Mouse (Mus musculus) hindbrain, postnatal 0 days (tissue): Measurements from ENCODE around the gene Taok1. TPM values are rescaled to one million over a fixed set of nuclear protein-coding genes. Genes with fewer than 3 reads are reported as not detected.

ENCODE experiments used
- ATAC-seq: fragments of 200-750 bp; cut with Nextera tagmentation; 2 replicates; pipeline ENCODE4 v1.8.0; 2017; ENCODE audit warnings: mild to moderate bottlenecking, moderate TSS enrichment, moderate library complexity
- DNase-seq: peaks from one replicate; pipeline ENCODE4 v3.0.0-alpha.2; 2015; ENCODE audit warnings: low spot score
- H3K27ac ChIP-seq: fragments of 300-500 bp; sonication (generic); 2 replicates; pipeline ENCODE4 v1.5.1; 2014; ENCODE audit warnings: mild to moderate bottlenecking
- H3K27me3 ChIP-seq: fragments of 300-500 bp; sonication (generic); 2 replicates; pipeline ENCODE4 v1.6.1; 2014; ENCODE audit warnings: low read length, mixed read lengths; ENCODE audit not compliant: insufficient read depth
- H3K36me3 ChIP-seq: fragments of 300-500 bp; sonication (generic); 2 replicates; pipeline ENCODE4 v1.6.1; 2014; ENCODE audit warnings: low read length, mixed read lengths; ENCODE audit not compliant: insufficient read depth
- H3K4me1 ChIP-seq: fragments of 300-500 bp; sonication (generic); 2 replicates; pipeline ENCODE4 v1.6.1; 2014; ENCODE audit warnings: antibody characterized with exemption, low read length, mixed read lengths; ENCODE audit not compliant: insufficient read depth
- H3K4me2 ChIP-seq: fragments of 300-500 bp; sonication (generic); 2 replicates; pipeline ENCODE4 v1.6.1; 2014; ENCODE audit warnings: low read depth, mild to moderate bottlenecking, low read length, moderate library complexity, mixed read lengths
- H3K4me3 ChIP-seq: fragments of 300-500 bp; sonication (generic); 2 replicates; pipeline ENCODE4 v1.5.1; 2014; ENCODE audit warnings: low read length
- H3K9ac ChIP-seq: fragments of 300-500 bp; sonication (generic); replicated peaks from 2 replicates; pipeline ENCODE4 v1.6.1; 2014; ENCODE audit warnings: mild to moderate bottlenecking, low read length, moderate library complexity, mixed read lengths
- H3K9me3 ChIP-seq: fragments of 300-500 bp; sonication (generic); 2 replicates; pipeline ENCODE4 v1.6.1; 2016; ENCODE audit warnings: low read length, mixed read lengths
- CTCF ChIP-seq: IDR thresholded peaks from 2 replicates; pipeline ENCODE4 v1.5.1; 2016; ENCODE audit warnings: antibody characterized with exemption, control low read depth, low read depth
- WGBS: fragments of 180-500 bp; shearing (Covaris S2); extraction: QIAGEN DNeasy Blood & Tissue Kit; methylation state at CpG from one replicate; pipeline ENCODE4 v1.1.7; 2014; 5-methylcytosine and 5-hydroxymethylcytosine counted together
- polyA plus RNA-seq: library from polyadenylated mRNA; unstranded; fragments of >200 nt; fragmentation: Nextera tagmentation; extraction: Ambion mirVana; gene quantifications from 2 replicates; pipeline ENCODE4 v1.2.1, GENCODE M21; 2015
- total RNA-seq: library from RNA; depleted of rRNA; stranded (reverse); fragments of >200 nt; gene quantifications from 2 replicates; pipeline ENCODE4 v1.2.3, GENCODE M21; 2014

Taok1 gene
- total and polyA plus RNA-seq, 2 experiments from 2014 or later = 27.1 to 50.6 TPM

DNA sequence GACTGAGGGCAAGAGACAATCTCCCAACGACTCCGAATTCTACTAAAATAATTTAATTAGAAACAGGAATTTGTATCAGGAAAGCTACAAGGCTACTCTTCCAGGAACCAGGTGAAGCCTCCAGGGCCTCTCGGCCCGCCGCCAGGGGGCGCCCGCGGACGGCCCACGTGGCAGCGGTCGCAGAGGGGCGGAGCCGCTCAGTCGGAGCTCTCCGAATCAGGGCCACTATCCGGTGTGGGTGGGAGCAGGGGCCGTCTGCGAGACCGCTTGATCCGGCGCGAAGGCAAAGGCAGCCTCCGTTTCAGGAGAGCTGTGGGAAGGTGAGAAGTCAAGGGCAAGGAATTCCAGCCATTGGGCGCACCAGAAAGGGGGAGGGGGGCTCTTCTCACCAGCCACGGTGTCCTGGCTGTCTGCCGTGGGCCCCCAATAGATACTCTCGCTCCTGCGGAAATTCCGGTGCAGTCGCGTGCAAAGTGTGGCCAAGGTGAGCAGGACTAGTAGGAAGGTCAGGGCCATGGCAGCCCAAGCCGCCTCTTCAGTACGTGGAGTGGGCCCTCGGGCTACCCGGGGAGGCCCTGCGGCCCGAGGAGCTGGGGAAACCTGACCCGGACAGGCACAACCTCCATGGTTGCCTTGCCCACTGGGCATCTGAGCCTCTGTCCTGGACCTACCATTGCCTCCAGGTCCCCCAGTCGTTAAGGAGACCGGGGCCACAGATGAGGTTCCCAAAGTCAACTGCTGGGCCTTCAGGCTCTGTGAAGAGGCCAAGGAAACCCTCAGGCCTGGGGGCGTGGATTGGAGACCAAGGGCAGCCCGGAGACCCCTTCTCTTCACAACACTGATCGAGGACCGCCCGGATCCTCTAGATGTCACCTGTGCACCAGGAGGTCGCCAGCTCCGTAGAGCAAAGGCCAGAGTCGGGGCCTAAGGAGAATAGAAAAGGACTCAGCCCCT lies 99.3 kb downstream of the Taok1 start:
- 21% methylated on average over 49 of the region's 49 CpGs for WGBS
- Histone ChIP-seq H3K4me2 (peak overlapping the region; percentile 63), H3K27me3 (no peaks in the 10 kb centered on the region), H3K36me3 (peaks cover 38% of the 10 kb centered on the region), H3K27ac (peak overlapping the region; percentile 4; the same call in 1 of the 2 replicates), H3K9me3 (no peaks in the 10 kb centered on the region), H3K4me1 (peaks cover 5% of the 10 kb centered on the region; the same call in 1 of the 2 replicates), H3K4me3 (peak overlapping the region; percentile 31), H3K9ac (peak overlapping the region; percentile 46)
- DNase-seq (peak; percentile 92), ATAC-seq (peak; percentile 79)
- peak; percentile 65 for TF ChIP-seq CTCF

DNA sequence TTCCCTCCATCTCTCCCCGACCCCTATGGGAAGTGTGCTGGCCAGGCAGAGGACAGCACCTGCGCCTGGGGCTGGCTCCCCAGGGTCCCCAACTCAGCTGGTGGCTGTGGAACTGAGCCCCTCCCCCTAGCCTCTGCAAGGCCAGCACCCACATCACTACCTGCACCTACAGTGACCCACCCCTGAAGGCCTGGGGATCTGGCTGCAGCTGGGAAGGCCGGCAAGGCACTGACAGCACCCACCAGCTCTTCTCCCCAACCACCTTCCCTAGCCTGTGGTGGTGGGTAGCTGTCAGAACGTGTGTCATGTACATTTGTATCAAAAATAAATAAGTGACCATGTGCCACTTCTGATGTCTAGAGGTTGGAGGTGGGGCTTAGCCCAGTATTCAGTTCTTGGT lies 100.2 kb downstream of the Taok1 start:
- peaks cover 46% of the 10 kb centered on the region for H3K36me3 ChIP-seq
- no peaks in the 10 kb centered on the region for H3K9me3 ChIP-seq
- H3K27ac ChIP-seq = peak overlapping the region; percentile 4; the same call in 1 of the 2 replicates
- H3K4me3 ChIP-seq = no peak overlapping the region
- no peak for TF ChIP-seq CTCF
- H3K27me3 ChIP-seq = no peaks in the 10 kb centered on the region
- 68% methylated on average over 4 of the region's 4 CpGs for WGBS
- H3K9ac ChIP-seq = no peak overlapping the region
- ATAC-seq (0 out of 2 replicates have a peak, but pooled peaks have one; percentile 5), DNase-seq (no peak)
- H3K4me2 ChIP-seq = no peak overlapping the region
- H3K4me1 ChIP-seq = peaks cover 5% of the 10 kb centered on the region; the same call in 1 of the 2 replicates

DNA sequence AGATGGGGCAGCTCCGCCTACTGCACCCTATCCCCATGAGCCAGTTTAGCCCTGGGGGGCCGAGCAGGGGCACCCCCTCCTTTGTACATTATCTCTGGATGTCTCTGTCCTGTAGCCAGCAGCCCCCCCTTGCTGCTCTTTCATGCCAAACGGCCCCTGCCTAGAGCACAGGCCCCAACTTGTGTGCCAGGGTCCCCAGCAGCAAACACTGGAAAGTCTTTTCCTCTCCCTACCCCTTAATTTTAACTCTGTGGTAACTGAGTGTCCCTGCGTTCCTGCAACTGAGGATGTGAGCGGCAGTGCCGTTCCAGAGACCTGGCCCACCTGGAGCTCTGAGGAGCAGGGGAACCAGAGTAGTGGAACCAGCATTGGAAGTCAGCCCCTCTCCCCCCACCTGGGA lies 100.7 kb downstream of the Taok1 start:
- 78% methylated on average over 6 of the region's 6 CpGs for WGBS
- Histone ChIP-seq H3K27me3 (no peaks in the 10 kb centered on the region), H3K36me3 (peaks cover 46% of the 10 kb centered on the region), H3K9ac (no peak overlapping the region), H3K4me2 (no peak overlapping the region), H3K4me1 (peaks cover 5% of the 10 kb centered on the region; the same call in 1 of the 2 replicates), H3K4me3 (no peak overlapping the region), H3K27ac (no peak overlapping the region), H3K9me3 (no peaks in the 10 kb centered on the region)
- DNase-seq (no peak), ATAC-seq (no peak)
- TF ChIP-seq CTCF = no peak

DNA sequence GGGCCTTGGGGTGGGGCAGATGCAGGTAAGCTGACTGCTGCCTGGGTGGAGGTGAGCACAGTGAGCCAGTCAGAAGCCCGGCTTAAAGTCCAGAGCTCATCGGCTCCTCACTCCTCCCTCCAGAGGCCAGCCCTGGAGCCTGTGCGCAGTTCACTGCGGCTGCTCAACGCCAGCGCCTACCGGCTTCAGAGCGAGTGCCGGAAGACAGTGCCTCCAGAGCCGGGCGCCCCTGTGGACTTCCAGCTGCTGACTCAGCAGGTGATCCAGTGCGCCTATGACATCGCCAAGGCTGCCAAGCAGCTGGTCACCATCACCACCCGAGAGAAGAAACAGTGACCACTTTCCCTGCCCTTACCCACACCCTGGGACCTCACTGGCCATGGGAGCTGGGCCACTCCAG lies 101.3 kb downstream of the Taok1 start:
- Histone ChIP-seq H3K36me3 (peaks cover 46% of the 10 kb centered on the region), H3K9me3 (no peaks in the 10 kb centered on the region), H3K9ac (no peak overlapping the region), H3K4me2 (no peak overlapping the region), H3K4me3 (no peak overlapping the region), H3K27me3 (no peaks in the 10 kb centered on the region), H3K27ac (no peak overlapping the region), H3K4me1 (peaks cover 5% of the 10 kb centered on the region; the same call in 1 of the 2 replicates)
- no peak for ATAC-seq
- TF ChIP-seq CTCF = no peak
- no peak for DNase-seq
- 81% methylated on average over 14 of the region's 14 CpGs for WGBS

DNA sequence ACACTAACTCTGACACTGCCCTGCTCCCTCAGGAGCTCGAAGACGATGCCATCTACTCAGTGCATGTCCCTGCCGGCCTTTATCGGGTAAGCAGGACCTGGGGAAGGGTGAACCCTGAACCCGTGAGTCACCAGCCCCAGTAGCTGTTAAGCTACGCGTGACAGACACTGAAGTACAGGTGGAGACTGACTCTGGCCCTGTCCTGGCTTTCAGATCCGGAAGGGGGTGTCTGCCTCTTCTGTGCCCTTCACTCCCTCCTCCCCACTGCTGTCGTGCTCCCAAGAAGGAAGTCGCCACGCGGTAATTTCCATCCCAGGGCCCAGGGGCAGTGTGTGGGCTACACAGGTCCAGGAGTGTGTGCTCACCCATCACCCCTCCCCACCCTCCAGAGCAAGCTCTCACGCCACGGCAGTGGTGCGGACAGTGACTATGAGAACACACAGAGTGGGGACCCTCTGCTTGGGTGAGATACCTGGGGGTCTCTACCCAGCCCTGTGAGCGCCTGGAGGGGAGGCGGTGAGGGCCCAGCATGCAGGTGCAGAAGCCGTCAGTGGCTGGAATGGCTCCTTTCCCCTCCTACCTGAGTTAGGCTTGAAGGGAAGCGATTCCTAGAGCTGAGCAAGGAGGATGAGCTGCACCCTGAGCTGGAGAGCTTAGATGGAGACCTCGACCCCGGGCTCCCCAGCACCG lies 102.2 kb downstream of the Taok1 start:
- no peaks in the 10 kb centered on the region for H3K9me3 ChIP-seq

DNA sequence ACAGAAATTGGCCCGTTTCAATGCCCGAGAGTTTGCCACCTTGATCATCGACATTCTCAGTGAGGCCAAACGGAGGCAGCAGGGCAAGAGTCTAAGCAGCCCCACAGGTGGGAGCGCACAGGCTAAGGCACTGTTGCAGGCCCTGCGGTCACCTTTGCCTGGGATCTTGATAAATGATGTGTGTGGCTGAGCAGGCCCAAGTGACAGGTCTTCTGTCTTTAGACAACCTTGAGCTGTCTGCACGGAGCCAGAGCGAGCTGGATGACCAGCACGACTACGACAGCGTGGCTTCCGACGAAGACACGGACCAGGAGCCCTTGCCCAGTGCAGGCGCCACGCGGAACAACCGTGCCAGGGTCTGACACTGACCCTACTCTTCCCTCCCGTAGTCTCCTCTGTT lies 103.2 kb downstream of the Taok1 start:
- no peak for DNase-seq
- Histone ChIP-seq H3K36me3 (peaks cover 53% of the 10 kb centered on the region), H3K27ac (no peak overlapping the region), H3K27me3 (no peaks in the 10 kb centered on the region), H3K4me3 (no peak overlapping the region), H3K9me3 (no peaks in the 10 kb centered on the region), H3K4me1 (peaks cover 9% of the 10 kb centered on the region; the same call in 1 of the 2 replicates), H3K9ac (no peak overlapping the region), H3K4me2 (no peak overlapping the region)
- no peak for TF ChIP-seq CTCF
- 91% methylated on average over 19 of the region's 19 CpGs for WGBS
- ATAC-seq = no peak

More for the DNA sequence above, 102.2 kb downstream of the Taok1 start:
- 90% methylated on average over 22 of the region's 22 CpGs for WGBS
- no peak for DNase-seq
- Histone ChIP-seq H3K4me3 (no peak overlapping the region), H3K9ac (no peak overlapping the region), H3K27ac (no peak overlapping the region), H3K4me2 (no peak overlapping the region), H3K27me3 (no peaks in the 10 kb centered on the region), H3K4me1 (peaks cover 9% of the 10 kb centered on the region; the same call in 1 of the 2 replicates), H3K36me3 (peaks cover 46% of the 10 kb centered on the region)
- ATAC-seq = no peak
- no peak for TF ChIP-seq CTCF
